ENCODE assay signal across 29 mouse cellular contexts in the genomic region with DNA sequence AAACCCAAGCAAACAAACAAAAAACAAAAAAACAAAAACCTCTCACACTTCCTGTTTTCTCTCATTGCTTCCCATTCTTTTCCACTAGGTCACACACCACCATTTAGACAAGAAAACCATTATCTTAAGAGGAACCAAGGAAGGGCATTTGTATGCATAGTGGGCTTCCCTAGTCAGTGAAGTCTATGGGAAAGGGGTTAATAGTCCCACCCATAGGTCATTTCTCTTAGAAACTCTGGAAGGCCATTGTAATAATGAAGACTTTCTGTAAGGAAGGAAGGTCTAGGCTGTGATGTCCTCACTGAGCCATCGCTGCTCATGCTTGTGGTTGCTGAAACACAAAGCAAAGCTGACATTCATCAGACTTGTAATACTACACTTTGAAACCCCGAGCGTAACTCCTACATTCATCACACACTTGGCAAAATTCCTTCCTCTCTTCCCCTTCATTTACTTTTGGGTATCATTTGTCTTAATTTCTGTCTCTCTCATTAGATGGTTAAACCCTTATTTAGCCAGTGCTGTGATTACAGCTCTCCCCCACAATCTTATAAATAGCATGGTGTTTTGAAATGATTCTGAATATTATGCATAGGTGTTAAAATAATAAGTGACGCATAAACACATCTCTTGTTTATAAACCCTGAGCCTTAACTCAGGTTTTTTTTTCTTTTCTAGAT. TPM values are rescaled to one million over a fixed set of nuclear protein-coding genes. Genes with fewer than 3 reads are reported as not detected.
DNase-seq lines count a peak whose midpoint lies in the region; ATAC-seq and TF ChIP-seq lines count a peak whose summit lies in the region.
"Had no signal": no experiment of that assay in that cellular context is flagged by ENCODE, and none has a peak within 500 bp of the region (broad histone marks: within the 10 kb centered on the region; RNA-seq: fewer than 3 reads in every experiment).

No protein-coding gene starts in this region.

- WGBS in hindbrain, embryonic 11.5 days = 51% methylated on average over 4 of the region's 4 CpGs
- 50% methylated on average over 4 of the region's 4 CpGs for WGBS in hindbrain, postnatal 0 days
- WGBS in neural tube, embryonic 14.5 days = 65% methylated on average over 4 of the region's 4 CpGs

- no peak overlapping the region for H3K4me2 ChIP-seq in hindbrain, embryonic 11.5 days (replicated peaks; ENCODE audit: low read depth, low read length)
- no peak overlapping the region for H3K4me2 ChIP-seq in hindbrain, postnatal 0 days (ENCODE audit: low read depth, low read length)
- H3K4me2 ChIP-seq in neural tube, embryonic 14.5 days (ENCODE audit: low read depth, low read length) = no peak overlapping the region
- H3K4me2 ChIP-seq: heart, embryonic 11.5 days; liver, embryonic 15.5 days; lung, embryonic 14.5 days; neural tube, embryonic 13.5 days had no signal

- H3K4me3 ChIP-seq in hindbrain, embryonic 11.5 days (ENCODE audit: low read depth, low read length) = no peak overlapping the region
- no peak overlapping the region for H3K4me3 ChIP-seq in hindbrain, postnatal 0 days (ENCODE audit: low read length)
- no peak overlapping the region for H3K4me3 ChIP-seq in neural tube, embryonic 14.5 days (ENCODE audit: low read depth, low read length)
- H3K4me3 ChIP-seq: liver, embryonic 15.5 days; midbrain, embryonic 10.5 days; neural tube, embryonic 13.5 days had no signal

- no peak overlapping the region for H3K27ac ChIP-seq in hindbrain, embryonic 11.5 days (ENCODE audit: low read depth, low read length)
- H3K27ac ChIP-seq in hindbrain, postnatal 0 days = no peak overlapping the region
- H3K27ac ChIP-seq in neural tube, embryonic 14.5 days (ENCODE audit: low read depth, low read length) = no peak overlapping the region
- H3K27ac ChIP-seq: liver, embryonic 15.5 days; midbrain, embryonic 10.5 days; neural tube, embryonic 13.5 days had no signal

- H3K9ac ChIP-seq in hindbrain, embryonic 11.5 days (ENCODE audit: low read depth, low read length) = no peak overlapping the region
- H3K9ac ChIP-seq in hindbrain, postnatal 0 days (replicated peaks; ENCODE audit: low read length) = no peak overlapping the region
- H3K9ac ChIP-seq in neural tube, embryonic 14.5 days (replicated peaks; ENCODE audit: low read depth, low read length) = no peak overlapping the region
- H3K9ac ChIP-seq: liver, embryonic 15.5 days; lung, embryonic 14.5 days; neural tube, embryonic 13.5 days had no signal

- no peaks in the 10 kb centered on the region for H3K36me3 ChIP-seq in hindbrain, embryonic 11.5 days (ENCODE audit: control insufficient read depth, insufficient read depth, low read length)
- no peaks in the 10 kb centered on the region for H3K36me3 ChIP-seq in hindbrain, postnatal 0 days (ENCODE audit: insufficient read depth, low read length)
- no peaks in the 10 kb centered on the region for H3K36me3 ChIP-seq in neural tube, embryonic 14.5 days (ENCODE audit: control insufficient read depth, insufficient read depth, low read length)
- H3K36me3 ChIP-seq: liver, embryonic 15.5 days; midbrain, embryonic 10.5 days; neural tube, embryonic 13.5 days had no signal

- ATAC-seq in hindbrain, embryonic 11.5 days (ENCODE audit: low FRiP score) = peak; percentile 85
- no peak for ATAC-seq in hindbrain, postnatal 0 days
- ATAC-seq in neural tube, embryonic 14.5 days (ENCODE audit: low read depth) = peak; percentile 60; the same call in 1 of the 2 replicates
- no peak for ATAC-seq in megakaryocyte progenitor cell, adult 5-6 weeks (replicated peaks; ENCODE audit: poor library complexity)
- ATAC-seq: CD4-positive, CD25-positive, alpha-beta regulatory T cell, adult 4 months; forebrain, embryonic 14.5 days; midbrain, embryonic 16.5 days had no signal

- no peaks in the 10 kb centered on the region for H3K9me3 ChIP-seq in hindbrain, embryonic 11.5 days (ENCODE audit: control insufficient read depth, low read length)
- H3K9me3 ChIP-seq in hindbrain, postnatal 0 days (ENCODE audit: low read length) = no peaks in the 10 kb centered on the region
- no peaks in the 10 kb centered on the region for H3K9me3 ChIP-seq in neural tube, embryonic 14.5 days (ENCODE audit: control insufficient read depth, low read length)
- H3K9me3 ChIP-seq: liver, embryonic 15.5 days; midbrain, embryonic 10.5 days; neural tube, embryonic 13.5 days had no signal

- H3K4me1 ChIP-seq in hindbrain, embryonic 11.5 days (replicated peaks; ENCODE audit: control insufficient read depth, insufficient read depth, low read length) = no peaks in the 10 kb centered on the region
- H3K4me1 ChIP-seq in hindbrain, postnatal 0 days (ENCODE audit: insufficient read depth, low read length) = no peaks in the 10 kb centered on the region
- H3K4me1 ChIP-seq in neural tube, embryonic 14.5 days (ENCODE audit: control insufficient read depth, insufficient read depth, low read length) = no peaks in the 10 kb centered on the region
- H3K4me1 ChIP-seq: liver, embryonic 15.5 days; midbrain, embryonic 10.5 days; neural tube, embryonic 13.5 days had no signal

- DNase-seq in hindbrain, embryonic 11.5 days (ENCODE audit: low spot score) = peak; percentile 14
- DNase-seq in hindbrain, postnatal 0 days (ENCODE audit: low spot score) = no peak
- DNase-seq in brain, adult 2 months (ENCODE audit: low read depth, low spot score) = peak; percentile 27
- DNase-seq in embryo, embryonic 11 days = peak; percentile 7
- DNase-seq in left cerebral cortex, adult 9 months (ENCODE audit: low spot score in 2 of 2) = no peak
- DNase-seq: adrenal gland, postnatal 36 days; cerebellum, adult 8-10 months; cerebellum, postnatal 25 days; gastrocnemius, postnatal 25 days; heart, adult 11 months; heart, postnatal 36 days; kidney, adult 2 months; kidney, postnatal 4 days; lung, embryonic 14.5 days; lung, postnatal 14 days; right cerebral cortex, adult 18-20 months; spleen, adult 18-20 months; thymus, postnatal 14 days had no signal

- H3K27me3 ChIP-seq in hindbrain, embryonic 11.5 days (ENCODE audit: control insufficient read depth, insufficient read depth, low read length) = no peaks in the 10 kb centered on the region
- H3K27me3 ChIP-seq in hindbrain, postnatal 0 days (ENCODE audit: insufficient read depth, low read length) = no peaks in the 10 kb centered on the region
- H3K27me3 ChIP-seq in neural tube, embryonic 14.5 days (ENCODE audit: control insufficient read depth, insufficient read depth, low read length) = no peaks in the 10 kb centered on the region
- H3K27me3 ChIP-seq: liver, embryonic 15.5 days; neural tube, embryonic 13.5 days had no signal

- no peak for TF ChIP-seq CTCF in hindbrain, postnatal 0 days (IDR thresholded peaks at IDR 0.05; ENCODE audit: low read depth)

RNA-seq across cellular contexts. Expression of a gene that starts 9.5 kb away (rescaled TPM):
- polyA plus RNA-seq in hindbrain, embryonic 11.5 days (2014; fragmentation: Nextera tagmentation; extraction: Ambion mirVana) = 5.5 and 6.0 TPM in 2 replicates
- 30.9 and 31.7 TPM in 2 replicates for total RNA-seq in hindbrain, postnatal 0 days (2014; rRNA removed)
- polyA plus RNA-seq in hindbrain, postnatal 0 days (2015; fragmentation: Nextera tagmentation; extraction: Ambion mirVana) = 26.4 and 26.6 TPM in 2 replicates
- polyA plus RNA-seq in neural tube, embryonic 14.5 days (2014; fragmentation: Nextera tagmentation; extraction: Ambion mirVana) = 25.1 and 28.2 TPM in 2 replicates
- not detected in 2 replicates for total RNA-seq in megakaryocyte progenitor cell, adult 5-6 weeks (2015)
- total RNA-seq in megakaryocyte progenitor cell, adult 5-6 weeks (2017) = not detected in 2 replicates
- total RNA-seq: gastrocnemius, adult 18-20 months; gastrocnemius, postnatal 25 days; heart, postnatal 36 days; liver, adult 2 months had no signal
- polyA plus RNA-seq: CD4-positive, CD25-positive, alpha-beta regulatory T cell, adult 4 months; liver, adult 2 months; liver, embryonic 15.5 days had no signal

Comparison
In these comparisons a context has a peak if more than half of its experiments do, and no peak if none do; other contexts are left out.
1. ATAC-seq: peak in hindbrain, embryonic 11.5 days (single experiment) and neural tube, embryonic 14.5 days (single experiment); none in hindbrain, postnatal 0 days (single experiment) and megakaryocyte progenitor cell, adult 5-6 weeks (single experiment).
2. DNase-seq: peak in hindbrain, embryonic 11.5 days (single experiment), brain, adult 2 months (single experiment) and embryo, embryonic 11 days (single experiment); none in hindbrain, postnatal 0 days (single experiment) and left cerebral cortex, adult 9 months (0 of 2).